Mouse (Mus musculus): ENCODE results near the gene Amz1.

GRCm38 (mm10) chr5:140701661-140702060, 22.3 kb upstream of the Amz1 start:
- TF ChIP-seq CTCF (conservative IDR thresholded peaks at IDR 0.05; ENCODE audit: low read length) (no peak), POU5F1 (IDR thresholded peaks at IDR 0.05; ENCODE audit: borderline replicate concordance, low read length) (no peak), NANOG (IDR thresholded peaks at IDR 0.05; ENCODE audit: borderline replicate concordance, low read length) (no peak)

Data from E14TG2a.4 (cell line).